Mouse (Mus musculus): ENCODE data around the gene Sntg2. TPM values are rescaled to one million over a fixed set of nuclear protein-coding genes. Genes with fewer than 3 reads are reported as not detected.

Sntg2 gene
- polyA plus RNA-seq, 1 experiment from 2014 or later: 0.94 TPM

DNA sequence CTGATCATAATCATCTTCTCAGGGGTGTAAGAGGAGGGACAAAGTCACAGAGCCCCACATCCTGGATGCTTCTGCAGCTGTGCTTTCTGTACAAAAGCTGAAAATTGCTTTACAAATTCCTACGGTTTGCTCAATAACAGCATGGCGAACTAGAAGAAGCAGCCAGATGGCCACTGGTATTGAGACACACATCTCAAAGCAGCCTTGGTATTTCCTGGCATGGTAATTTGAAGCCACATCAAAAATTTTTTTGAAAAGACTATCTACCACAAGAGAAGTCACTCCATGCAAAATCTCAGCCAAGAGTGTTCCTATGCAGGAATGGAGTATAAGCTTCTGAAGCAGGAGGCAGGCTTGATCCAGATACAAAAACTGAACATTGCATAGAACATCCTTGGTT is 195.6 kb downstream of the Sntg2 start:
- no peak overlapping the region for H3K9ac ChIP-seq (ENCODE audit: low read length)
- ATAC-seq (ENCODE audit: insufficient read depth, low FRiP score, low TSS enrichment) (no peak), DNase-seq (ENCODE audit: low spot score) (no peak)
- no peaks in the 10 kb centered on the region for H3K36me3 ChIP-seq (ENCODE audit: control insufficient read depth, insufficient read depth, low read length)
- 92% methylated on average over 2 of the region's 2 CpGs for WGBS
- H3K27ac ChIP-seq (ENCODE audit: low read depth, low read length): no peak overlapping the region
- H3K9me3 ChIP-seq (ENCODE audit: control insufficient read depth, low read length): no peaks in the 10 kb centered on the region
- no peaks in the 10 kb centered on the region for H3K4me1 ChIP-seq (ENCODE audit: control insufficient read depth, insufficient read depth, low read length)
- H3K4me2 ChIP-seq (ENCODE audit: low read depth): no peak overlapping the region
- no peaks in the 10 kb centered on the region for H3K27me3 ChIP-seq (ENCODE audit: control insufficient read depth, insufficient read depth, low read length)
- no peak overlapping the region for H3K4me3 ChIP-seq (ENCODE audit: low read depth, low read length)

GRCm38 (mm10) chr12:30168491-30168890 is 204.7 kb downstream of the Sntg2 start:
- Histone ChIP-seq H3K27ac (ENCODE audit: low read depth, low read length) (no peak overlapping the region), H3K27me3 (ENCODE audit: control insufficient read depth, insufficient read depth, low read length) (no peaks in the 10 kb centered on the region), H3K4me3 (ENCODE audit: low read depth, low read length) (no peak overlapping the region), H3K36me3 (ENCODE audit: control insufficient read depth, insufficient read depth, low read length) (no peaks in the 10 kb centered on the region), H3K4me2 (ENCODE audit: low read depth) (no peak overlapping the region), H3K9me3 (ENCODE audit: control insufficient read depth, low read length) (no peaks in the 10 kb centered on the region), H3K4me1 (ENCODE audit: control insufficient read depth, insufficient read depth, low read length) (no peaks in the 10 kb centered on the region), H3K9ac (ENCODE audit: low read length) (no peak overlapping the region)
- ATAC-seq (ENCODE audit: insufficient read depth, low FRiP score, low TSS enrichment) (no peak), DNase-seq (ENCODE audit: low spot score) (no peak)
- WGBS: 85% methylated on average over 3 of the region's 3 CpGs

GRCm38 (mm10) chr12:30164538-30164937 is 208.6 kb downstream of the Sntg2 start:
- Histone ChIP-seq H3K9ac (ENCODE audit: low read length) (no peak overlapping the region), H3K9me3 (ENCODE audit: control insufficient read depth, low read length) (no peaks in the 10 kb centered on the region), H3K4me2 (ENCODE audit: low read depth) (no peak overlapping the region), H3K36me3 (ENCODE audit: control insufficient read depth, insufficient read depth, low read length) (no peaks in the 10 kb centered on the region), H3K4me3 (ENCODE audit: low read depth, low read length) (no peak overlapping the region), H3K27ac (ENCODE audit: low read depth, low read length) (no peak overlapping the region), H3K27me3 (ENCODE audit: control insufficient read depth, insufficient read depth, low read length) (no peaks in the 10 kb centered on the region), H3K4me1 (ENCODE audit: control insufficient read depth, insufficient read depth, low read length) (no peaks in the 10 kb centered on the region)
- ATAC-seq (ENCODE audit: insufficient read depth, low FRiP score, low TSS enrichment): no peak
- WGBS: 85% methylated on average over 5 of the region's 5 CpGs
- no peak for DNase-seq (ENCODE audit: low spot score)

- Histone ChIP-seq H3K4me2 (ENCODE audit: low read depth) (no peak overlapping the region), H3K27me3 (ENCODE audit: control insufficient read depth, insufficient read depth, low read length) (no peaks in the 10 kb centered on the region), H3K9ac (ENCODE audit: low read length) (no peak overlapping the region), H3K27ac (ENCODE audit: low read depth, low read length) (no peak overlapping the region), H3K4me1 (ENCODE audit: control insufficient read depth, insufficient read depth, low read length) (no peaks in the 10 kb centered on the region), H3K36me3 (ENCODE audit: control insufficient read depth, insufficient read depth, low read length) (no peaks in the 10 kb centered on the region), H3K9me3 (ENCODE audit: control insufficient read depth, low read length) (no peaks in the 10 kb centered on the region), H3K4me3 (ENCODE audit: low read depth, low read length) (no peak overlapping the region)
- WGBS: 94% methylated on average over 6 of the region's 6 CpGs
- no peak for DNase-seq (ENCODE audit: low spot score)
- no peak for ATAC-seq (ENCODE audit: insufficient read depth, low FRiP score, low TSS enrichment)
Measured at GRCm38 (mm10) chr12:30164005-30164404, 209.2 kb downstream of the Sntg2 start.

DNA sequence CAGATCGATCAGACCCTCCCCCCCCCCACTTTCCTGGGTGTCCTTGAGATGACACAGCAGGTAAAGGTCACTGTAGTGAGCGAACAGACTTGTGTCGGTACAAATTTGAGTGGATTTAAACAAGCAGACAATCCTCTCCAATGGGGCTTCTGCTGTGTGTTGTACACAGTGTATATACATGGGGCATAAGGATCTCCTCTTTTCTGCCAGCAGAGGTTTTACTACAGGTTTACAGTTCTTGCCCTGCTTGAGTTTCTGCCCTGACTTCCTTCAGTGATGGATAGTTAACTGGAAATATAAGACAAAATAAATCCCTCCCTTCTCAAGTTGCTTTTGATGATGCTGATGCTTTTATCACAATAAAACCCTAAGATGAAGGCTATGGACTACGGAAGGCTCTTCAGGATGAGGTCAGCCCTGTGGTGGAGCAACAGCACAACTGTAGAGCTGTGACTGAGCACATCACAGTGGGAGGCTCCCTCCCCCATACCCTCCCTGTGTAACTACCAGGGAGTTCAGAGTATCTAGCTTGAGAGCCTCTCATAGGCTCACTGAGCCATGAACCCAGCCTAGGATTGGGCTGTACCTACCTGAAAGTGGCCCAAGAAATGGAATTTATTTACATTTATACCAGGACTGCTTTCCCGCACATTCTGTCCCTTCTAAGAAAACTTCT is 211.3 kb downstream of the Sntg2 start:
- H3K4me2 ChIP-seq (ENCODE audit: low read depth): no peak overlapping the region
- WGBS: 87% methylated on average over 5 of the region's 5 CpGs
- no peaks in the 10 kb centered on the region for H3K4me1 ChIP-seq (ENCODE audit: control insufficient read depth, insufficient read depth, low read length)
- DNase-seq (ENCODE audit: low spot score) (no peak), ATAC-seq (ENCODE audit: insufficient read depth, low FRiP score, low TSS enrichment) (no peak)
- no peaks in the 10 kb centered on the region for H3K9me3 ChIP-seq (ENCODE audit: control insufficient read depth, low read length)
- no peak overlapping the region for H3K27ac ChIP-seq (ENCODE audit: low read depth, low read length)
- H3K27me3 ChIP-seq (ENCODE audit: control insufficient read depth, insufficient read depth, low read length): no peaks in the 10 kb centered on the region
- no peak overlapping the region for H3K4me3 ChIP-seq (ENCODE audit: low read depth, low read length)
- no peak overlapping the region for H3K9ac ChIP-seq (ENCODE audit: low read length)
- no peaks in the 10 kb centered on the region for H3K36me3 ChIP-seq (ENCODE audit: control insufficient read depth, insufficient read depth, low read length)

- H3K4me3 ChIP-seq (ENCODE audit: low read depth, low read length): no peak overlapping the region
- DNase-seq (ENCODE audit: low spot score): no peak
- WGBS: 91% methylated on average over 3 of the region's 3 CpGs
- no peaks in the 10 kb centered on the region for H3K9me3 ChIP-seq (ENCODE audit: control insufficient read depth, low read length)
- H3K4me1 ChIP-seq (ENCODE audit: control insufficient read depth, insufficient read depth, low read length): no peaks in the 10 kb centered on the region
- H3K4me2 ChIP-seq (ENCODE audit: low read depth): no peak overlapping the region
- ATAC-seq (ENCODE audit: insufficient read depth, low FRiP score, low TSS enrichment): no peak
- no peak overlapping the region for H3K9ac ChIP-seq (ENCODE audit: low read length)
- no peaks in the 10 kb centered on the region for H3K27me3 ChIP-seq (ENCODE audit: control insufficient read depth, insufficient read depth, low read length)
- no peaks in the 10 kb centered on the region for H3K36me3 ChIP-seq (ENCODE audit: control insufficient read depth, insufficient read depth, low read length)
- H3K27ac ChIP-seq (ENCODE audit: low read depth, low read length): no peak overlapping the region
Measured at GRCm38 (mm10) chr12:30160475-30160874, 212.7 kb downstream of the Sntg2 start.

GRCm38 (mm10) chr12:30159788-30160187 is 213.4 kb downstream of the Sntg2 start:
- Histone ChIP-seq H3K4me1 (ENCODE audit: control insufficient read depth, insufficient read depth, low read length) (no peaks in the 10 kb centered on the region), H3K9ac (ENCODE audit: low read length) (no peak overlapping the region), H3K36me3 (ENCODE audit: control insufficient read depth, insufficient read depth, low read length) (no peaks in the 10 kb centered on the region), H3K27me3 (ENCODE audit: control insufficient read depth, insufficient read depth, low read length) (no peaks in the 10 kb centered on the region), H3K4me2 (ENCODE audit: low read depth) (no peak overlapping the region), H3K9me3 (ENCODE audit: control insufficient read depth, low read length) (no peaks in the 10 kb centered on the region), H3K27ac (ENCODE audit: low read depth, low read length) (no peak overlapping the region), H3K4me3 (ENCODE audit: low read depth, low read length) (no peak overlapping the region)
- DNase-seq (ENCODE audit: low spot score): no peak
- ATAC-seq (ENCODE audit: insufficient read depth, low FRiP score, low TSS enrichment): no peak
- 90% methylated on average over 8 of the region's 8 CpGs for WGBS

GRCm38 (mm10) chr12:30154079-30154673 is 219.0 kb downstream of the Sntg2 start:
- no peak for DNase-seq (ENCODE audit: low spot score)
- H3K27ac ChIP-seq (ENCODE audit: low read depth, low read length): no peak overlapping the region
- H3K36me3 ChIP-seq (ENCODE audit: control insufficient read depth, insufficient read depth, low read length): no peaks in the 10 kb centered on the region
- H3K9ac ChIP-seq (ENCODE audit: low read length): no peak overlapping the region
- H3K4me3 ChIP-seq (ENCODE audit: low read depth, low read length): no peak overlapping the region
- no peaks in the 10 kb centered on the region for H3K9me3 ChIP-seq (ENCODE audit: control insufficient read depth, low read length)
- WGBS: 80% methylated on average over 7 of the region's 7 CpGs
- ATAC-seq (ENCODE audit: insufficient read depth, low FRiP score, low TSS enrichment): no peak
- no peaks in the 10 kb centered on the region for H3K27me3 ChIP-seq (ENCODE audit: control insufficient read depth, insufficient read depth, low read length)
- H3K4me2 ChIP-seq (ENCODE audit: low read depth): no peak overlapping the region
- H3K4me1 ChIP-seq (ENCODE audit: control insufficient read depth, insufficient read depth, low read length): no peaks in the 10 kb centered on the region

DNA sequence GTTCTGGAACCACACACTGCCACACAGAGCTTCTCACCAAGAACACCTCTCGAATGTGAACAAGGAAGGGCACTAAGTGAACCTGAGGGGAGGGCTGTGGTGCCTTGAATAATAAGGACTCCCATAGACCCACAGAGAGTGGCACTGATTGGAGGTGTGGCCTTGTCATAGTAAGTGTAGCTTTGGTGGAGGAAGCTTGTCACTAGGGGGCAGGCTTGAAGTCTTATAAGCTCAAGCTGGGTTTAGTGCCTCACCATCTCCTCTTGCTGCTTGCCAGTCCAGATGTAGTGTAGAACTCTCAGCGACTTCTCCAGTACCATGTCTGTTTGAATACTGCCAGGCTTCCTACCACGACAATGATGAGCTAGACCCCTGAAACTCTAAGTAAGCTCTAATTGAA is 231.1 kb downstream of the Sntg2 start:
- Histone ChIP-seq H3K4me3 (ENCODE audit: low read depth, low read length) (no peak overlapping the region), H3K27me3 (ENCODE audit: control insufficient read depth, insufficient read depth, low read length) (no peaks in the 10 kb centered on the region), H3K9me3 (ENCODE audit: control insufficient read depth, low read length) (no peaks in the 10 kb centered on the region), H3K27ac (ENCODE audit: low read depth, low read length) (no peak overlapping the region), H3K36me3 (ENCODE audit: control insufficient read depth, insufficient read depth, low read length) (no peaks in the 10 kb centered on the region), H3K9ac (ENCODE audit: low read length) (no peak overlapping the region), H3K4me2 (ENCODE audit: low read depth) (no peak overlapping the region), H3K4me1 (ENCODE audit: control insufficient read depth, insufficient read depth, low read length) (no peaks in the 10 kb centered on the region)
- DNase-seq (ENCODE audit: low spot score): no peak
- no peak for ATAC-seq (ENCODE audit: insufficient read depth, low FRiP score, low TSS enrichment)
- 61% methylated on average over 3 of the region's 3 CpGs for WGBS
